Mouse (Mus musculus) gastrocnemius, adult 2 months (tissue): ENCODE data around the gene Ap2a2. TPM values are rescaled to one million over a fixed set of nuclear protein-coding genes. Genes with fewer than 3 reads are reported as not detected.
"Not testable (repeated sequence)": the region's sequence is repeated elsewhere in the genome, so short reads cannot be mapped to it uniquely, and the experiment has no call there.

ENCODE experiments used
- DNase-seq: peaks from one replicate; pipeline ENCODE4 v3.0.0; 2022
- H3K27ac ChIP-seq: fragments of 200-600 bp; 2 replicates; pipeline ENCODE4 v1.8.1; 2022; ENCODE audit warnings: mild to moderate bottlenecking
- H3K4me3 ChIP-seq: fragments of 200-600 bp; 2 replicates; pipeline ENCODE4 v1.8.1; 2022; ENCODE audit warnings: mild to moderate bottlenecking, moderate library complexity
- CTCF ChIP-seq: fragments of 200-600 bp; IDR thresholded peaks from 2 replicates; pipeline ENCODE4 v1.8.1; 2022; ENCODE audit warnings: antibody characterized with exemption, mild to moderate bottlenecking, moderate library complexity
- intact Hi-C: fragments of 180-260 bp; cut with DNase I; formaldehyde crosslinking; loops from one replicate; pipeline ENCODE4 v1.15.1; 2025
- microRNA-seq: library from miRNA; unstranded; fragments of <30 nt; microRNA quantifications from one replicate; pipeline ENCODE4 v1.2.0, GENCODE M21; 2021
- total RNA-seq, 2 experiments: library from RNA; stranded (reverse); gene quantifications; 2 replicates each; pipeline ENCODE4 v1.2.3; 2021

Gene Ap2a2
- total RNA-seq, 2 experiments from 2014 or later = 52.2 to 52.9 TPM

DNA sequence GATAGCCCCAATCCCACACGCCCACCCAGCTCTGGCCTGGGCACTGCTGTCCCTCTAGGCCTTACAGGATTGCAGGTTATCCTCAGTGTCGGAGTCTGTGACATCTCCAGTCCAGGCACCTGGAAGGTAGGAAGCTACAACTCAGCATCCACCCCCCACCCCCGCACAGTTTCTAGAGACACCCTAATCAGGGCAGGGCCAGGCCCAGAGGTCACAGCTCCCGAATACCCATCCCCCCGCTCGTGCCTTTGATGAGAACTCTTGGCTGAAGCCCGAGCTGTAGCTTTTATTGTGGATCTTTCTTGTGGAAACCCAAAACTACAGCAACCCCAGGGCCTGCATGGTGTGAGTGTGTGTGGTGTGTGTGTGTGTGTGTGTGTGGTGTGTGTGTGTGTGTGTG, 90.2 kb downstream of the Ap2a2 start:
- no peak overlapping the region for H3K4me3 ChIP-seq
- DNase-seq = peak; percentile 6
- no peak for TF ChIP-seq CTCF
- no peak overlapping the region for H3K27ac ChIP-seq
- intact Hi-C loops = no loop called here

DNA sequence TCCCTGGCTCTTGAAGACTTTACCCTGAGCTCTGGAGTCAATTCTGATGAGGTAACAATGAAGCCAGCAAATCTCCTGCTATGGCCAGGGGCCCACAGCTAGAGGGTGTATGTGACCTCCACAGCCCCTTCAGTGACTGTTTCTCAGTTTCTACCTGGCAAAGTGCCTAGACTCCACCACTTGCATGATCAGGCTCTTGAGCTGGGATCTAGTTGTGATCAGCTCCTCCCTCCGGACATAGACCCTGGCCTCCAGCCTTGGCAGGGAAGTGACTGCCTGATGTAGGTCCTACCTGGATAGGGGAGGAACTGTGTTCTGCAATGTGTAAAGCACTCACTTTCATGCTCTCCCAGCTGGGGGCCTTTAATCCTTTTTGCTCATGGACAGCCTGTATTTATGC, 98.4 kb downstream of the Ap2a2 start:
- Histone ChIP-seq H3K27ac (no peak overlapping the region), H3K4me3 (no peak overlapping the region)
- intact Hi-C loops = no loop called here
- no peak for TF ChIP-seq CTCF
- no peak for DNase-seq

DNA sequence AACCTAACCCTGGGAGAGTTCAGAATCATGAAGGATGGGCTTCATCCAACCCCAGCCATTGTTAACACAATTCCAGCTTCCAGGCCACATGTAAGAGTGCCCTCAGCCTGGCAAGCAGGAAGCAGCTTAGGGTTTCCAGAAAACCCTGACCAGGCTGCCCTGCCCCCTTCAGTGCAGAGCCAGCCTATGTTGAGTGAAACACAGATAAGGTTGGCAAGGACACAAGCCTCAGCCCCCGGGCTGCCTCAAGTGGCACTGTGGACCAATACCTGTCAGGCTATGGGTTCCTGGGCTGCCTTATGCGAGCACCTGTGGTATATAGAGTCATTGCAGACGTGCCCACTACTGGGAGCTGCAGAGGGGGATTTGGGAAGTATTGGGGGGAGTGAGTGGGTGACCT, 99.5 kb downstream of the Ap2a2 start:
- TF ChIP-seq CTCF = no peak
- intact Hi-C loops = no loop called here

GRCm38 (mm10) chr7:141662223-141662622, 100.2 kb downstream of the Ap2a2 start:
- no peak for TF ChIP-seq CTCF
- H3K27ac ChIP-seq = no peak overlapping the region
- no peak overlapping the region for H3K4me3 ChIP-seq
- intact Hi-C loops = no loop called here
- no peak for DNase-seq

More for the DNA sequence above, 99.5 kb downstream of the Ap2a2 start:
- no peak for DNase-seq
- no peak overlapping the region for H3K4me3 ChIP-seq
- no peak overlapping the region for H3K27ac ChIP-seq

DNA sequence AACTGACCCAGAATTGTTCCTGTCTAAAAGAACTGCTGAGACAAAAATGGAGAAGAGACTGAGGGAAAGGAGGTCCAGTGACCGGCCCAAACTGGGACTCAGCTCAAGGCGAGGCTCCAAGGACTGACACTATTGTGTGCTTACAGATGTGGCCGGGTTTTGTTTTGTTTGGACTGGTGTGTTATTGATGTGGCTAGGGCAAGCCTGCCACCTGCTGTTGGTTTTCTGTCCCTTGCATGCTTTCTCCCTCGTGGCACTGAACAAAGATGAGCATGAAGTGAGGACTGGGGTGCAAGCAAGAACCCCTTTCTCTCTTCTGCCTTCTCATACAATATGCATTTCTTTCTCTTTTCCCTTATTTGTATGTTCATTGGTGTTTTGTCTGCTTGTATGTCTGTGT, 104.2 kb downstream of the Ap2a2 start:
- DNase-seq = peak; percentile 51
- Histone ChIP-seq H3K27ac (no peak overlapping the region), H3K4me3 (no peak overlapping the region)
- intact Hi-C loops = loop anchor here (1.0 to 5.0 kb wide), 2 partner anchors 139 to 186 kb away; no protein-coding TSS in a partner anchor
- peak; percentile 73 for TF ChIP-seq CTCF

- peak; percentile 8 for DNase-seq
- intact Hi-C loops = loop anchor here (5.0 kb wide), 1 partner anchor 142 kb away; no protein-coding TSS in a partner anchor
- H3K27ac ChIP-seq, H3K4me3 ChIP-seq: not testable (repeated sequence)
These were observed 107.1 kb downstream of the Ap2a2 start for GRCm38 (mm10) chr7:141669097-141669496.

GRCm38 (mm10) chr7:141670999-141671398, 109.0 kb downstream of the Ap2a2 start:
- intact Hi-C loops = no loop called here

DNA sequence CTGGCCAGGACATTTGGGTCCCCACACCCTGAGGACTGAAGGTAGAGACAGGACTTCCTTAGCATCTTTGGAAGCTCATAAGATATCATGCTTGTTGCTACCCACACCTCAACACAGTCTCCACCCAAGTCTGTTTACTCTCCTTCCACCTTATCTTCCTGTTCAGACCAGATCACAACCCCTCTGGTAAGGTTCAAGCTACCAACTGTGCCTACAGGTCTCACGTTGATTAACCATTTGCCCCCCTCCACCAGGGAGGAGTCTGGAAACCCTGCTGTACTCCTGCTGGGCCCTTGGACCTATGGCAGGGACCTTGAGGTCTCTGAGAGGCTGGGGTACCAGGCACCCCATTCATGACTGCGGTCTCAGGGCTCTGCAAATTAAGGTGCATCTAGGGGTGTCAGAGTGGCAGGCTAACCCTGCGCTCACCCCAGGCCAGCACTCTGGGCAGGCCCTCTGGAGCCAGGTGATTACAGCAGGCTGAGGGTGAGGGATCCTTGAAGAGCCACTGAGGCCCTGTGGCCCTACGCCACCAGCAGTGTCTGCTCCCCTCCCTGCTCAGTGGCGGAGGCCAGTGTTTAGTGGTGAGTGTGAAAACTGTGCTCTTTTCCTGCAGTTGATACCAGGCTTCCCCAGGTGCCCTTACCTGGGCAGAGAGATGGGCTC, 109.8 kb downstream of the Ap2a2 start:
- Histone ChIP-seq H3K4me3 (no peak overlapping the region), H3K27ac (no peak overlapping the region)
- peak; percentile 7 for DNase-seq
- no peak for TF ChIP-seq CTCF
- intact Hi-C loops = no loop called here

More at GRCm38 (mm10) chr7:141670999-141671398, 109.0 kb downstream of the Ap2a2 start:
- Histone ChIP-seq H3K4me3 (no peak overlapping the region), H3K27ac (no peak overlapping the region)
- peak; percentile 33 for DNase-seq
- peak; percentile 47 for TF ChIP-seq CTCF

GRCm38 (mm10) chr7:141678922-141679321, 116.9 kb downstream of the Ap2a2 start:
- H3K4me3 ChIP-seq = no peak overlapping the region
- no peak for TF ChIP-seq CTCF
- intact Hi-C loops = no loop called here
- no peak overlapping the region for H3K27ac ChIP-seq
- DNase-seq = no peak

Small RNAs within 50 kb of the gene (microRNA-seq; reads per million reads assigned to microRNA genes)
- gene Mir7063 = not detected

Other genes with a start within 250 kb of the Ap2a2 start
- gene Deaf1, start 234.5 kb upstream of the Ap2a2 start, total RNA-seq = 10 to 100 TPM; 13.3 to 14.0 TPM
- 10 to 100 TPM; 11.5 to 16.9 TPM for gene Tmem80, start 234.4 kb upstream of the Ap2a2 start, total RNA-seq
- 1 to 10 TPM; 2.6 to 3.1 TPM for gene Eps8l2, start 223.3 kb upstream of the Ap2a2 start, total RNA-seq
- gene Taldo1, start 170.0 kb upstream of the Ap2a2 start, total RNA-seq = 10 to 100 TPM; 77.5 to 88.3 TPM
- gene Gatd1, start 148.0 kb upstream of the Ap2a2 start, total RNA-seq = 1 to 10 TPM; 5.5 to 8.3 TPM
- under 1 TPM; 0.28 to 0.31 TPM for gene Cend1, start 132.7 kb upstream of the Ap2a2 start, total RNA-seq
- 10 to 100 TPM; 18.6 to 26.1 TPM for gene Slc25a22, start 124.3 kb upstream of the Ap2a2 start, total RNA-seq
- gene Pidd1, start 118.1 kb upstream of the Ap2a2 start, total RNA-seq = under 1 TPM; 0.08 to 0.20 TPM
- 100 to 1,000 TPM; 567 to 623 TPM for gene Rplp2, start 114.8 kb upstream of the Ap2a2 start, total RNA-seq
- gene Pnpla2, start 107.0 kb upstream of the Ap2a2 start, total RNA-seq = 100 to 1,000 TPM; 345 to 348 TPM
- gene Cracr2b, start 101.1 kb upstream of the Ap2a2 start, total RNA-seq = 1 to 10 TPM; 6.1 to 6.3 TPM
- 10 to 100 TPM; 83.2 to 90.2 TPM for gene Cd151, start 94.8 kb upstream of the Ap2a2 start, total RNA-seq
- 10 to 100 TPM; 55.5 to 58.8 TPM for gene Polr2l, start 87.0 kb upstream of the Ap2a2 start, total RNA-seq
- gene Tspan4, start 86.9 kb upstream of the Ap2a2 start, total RNA-seq = 1 to 10 TPM; 7.6 to 8.2 TPM
- gene Chid1, start 22.3 kb upstream of the Ap2a2 start, total RNA-seq = 10 to 100 TPM; 11.5 to 21.6 TPM
- gene Muc6, start 93.1 kb downstream of the Ap2a2 start, total RNA-seq = not detected
- gene Muc2, start 128.2 kb downstream of the Ap2a2 start, total RNA-seq = under 1 TPM in 1 of 2 experiments, not detected in 1; 0.08 TPM
- gene Muc5ac, start 226.8 kb downstream of the Ap2a2 start, total RNA-seq = not detected